Mouse (Mus musculus) ES-Bruce4 (cell line): ENCODE data around the gene Otud7a.

Experiments
- CTCF ChIP-seq: IDR thresholded peaks from one replicate; pipeline ENCODE4 v1.8.1; 2011; ENCODE audit warnings: low read depth, low read length
- POLR2A ChIP-seq: IDR thresholded peaks from one replicate; pipeline ENCODE4 v1.8.1; 2011; ENCODE audit warnings: low read length; ENCODE audit not compliant: insufficient read depth

DNA sequence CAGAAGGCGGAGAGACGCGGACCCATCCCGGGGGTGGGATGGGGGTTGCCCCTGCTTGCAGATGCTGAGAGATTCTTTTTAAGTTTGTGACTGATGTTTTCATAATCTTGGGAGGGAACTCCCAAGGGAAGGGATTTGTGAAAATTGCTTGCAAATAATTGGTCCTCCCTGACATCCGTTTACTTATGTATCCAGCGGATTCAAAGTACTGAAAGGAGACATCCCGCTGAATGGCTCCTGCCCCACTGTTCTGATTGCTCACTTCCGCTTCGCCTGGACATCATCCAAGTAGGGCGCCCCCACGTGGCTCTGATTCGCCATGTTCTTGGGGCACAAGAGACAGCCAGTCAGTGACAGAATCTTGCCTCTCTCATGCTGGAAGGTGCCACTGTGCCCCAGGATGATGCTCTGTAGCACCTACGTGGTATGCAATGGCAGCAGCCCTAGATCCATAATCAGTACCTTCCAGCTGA, 311.0 kb downstream of the Otud7a start:
- TF ChIP-seq CTCF (peak; percentile 76), POLR2A (no peak)
